Mouse (Mus musculus) kidney, embryonic 16.5 days (tissue): ENCODE results near the gene Selplg. TPM values are rescaled to one million over a fixed set of nuclear protein-coding genes. Genes with fewer than 3 reads are reported as not detected.
"Not testable (repeated sequence)": the region's sequence is repeated elsewhere in the genome, so short reads cannot be mapped to it uniquely, and the experiment has no call there.

ENCODE experiments used
- ATAC-seq: fragments of 200-750 bp; cut with Nextera tagmentation; 2 replicates; pipeline ENCODE4 v1.8.0; 2017; ENCODE audit warnings: moderate TSS enrichment; ENCODE audit not compliant: low FRiP score, low TSS enrichment
- H3K27ac ChIP-seq: fragments of 300-500 bp; sonication (generic); 2 replicates; pipeline ENCODE4 v1.5.1; 2014; ENCODE audit warnings: low read length
- H3K27me3 ChIP-seq: fragments of 300-500 bp; sonication (generic); 2 replicates; pipeline ENCODE4 v1.6.1; 2014; ENCODE audit warnings: low read length, control low read depth, mixed read lengths; ENCODE audit not compliant: insufficient read depth
- H3K36me3 ChIP-seq: fragments of 300-500 bp; sonication (generic); 2 replicates; pipeline ENCODE4 v1.6.1; 2014; ENCODE audit warnings: low read length, control low read depth, mixed read lengths; ENCODE audit not compliant: insufficient read depth
- H3K4me1 ChIP-seq: fragments of 300-500 bp; sonication (generic); 2 replicates; pipeline ENCODE4 v1.6.1; 2014; ENCODE audit warnings: low read length, control low read depth, mixed read lengths; ENCODE audit not compliant: insufficient read depth
- H3K4me2 ChIP-seq: fragments of 300-500 bp; sonication (generic); replicated peaks from 2 replicates; pipeline ENCODE4 v1.6.1; 2014; ENCODE audit warnings: low read depth, low read length
- H3K4me3 ChIP-seq: fragments of 300-500 bp; sonication (generic); 2 replicates; pipeline ENCODE4 v1.5.1; 2014; ENCODE audit warnings: mild to moderate bottlenecking, low read length
- H3K9ac ChIP-seq: fragments of 300-500 bp; sonication (generic); replicated peaks from 2 replicates; pipeline ENCODE4 v1.6.1; 2014; ENCODE audit warnings: low read length
- H3K9me3 ChIP-seq: fragments of 300-500 bp; sonication (generic); 2 replicates; pipeline ENCODE4 v1.6.1; 2016; ENCODE audit warnings: low read length, control low read depth
- WGBS: fragments of 180-500 bp; shearing (Covaris S2); extraction: QIAGEN DNeasy Blood & Tissue Kit; methylation state at CpG from one replicate; pipeline ENCODE4 v1.1.7; 2014; 5-methylcytosine and 5-hydroxymethylcytosine counted together
- polyA plus RNA-seq: library from polyadenylated mRNA; unstranded; fragments of >200 nt; fragmentation: Nextera tagmentation; extraction: Ambion mirVana; gene quantifications from 2 replicates; pipeline ENCODE4 v1.2.1, GENCODE M21; 2015

Selplg gene
- polyA plus RNA-seq, 1 experiment from 2014 or later = 2.4 TPM

DNA sequence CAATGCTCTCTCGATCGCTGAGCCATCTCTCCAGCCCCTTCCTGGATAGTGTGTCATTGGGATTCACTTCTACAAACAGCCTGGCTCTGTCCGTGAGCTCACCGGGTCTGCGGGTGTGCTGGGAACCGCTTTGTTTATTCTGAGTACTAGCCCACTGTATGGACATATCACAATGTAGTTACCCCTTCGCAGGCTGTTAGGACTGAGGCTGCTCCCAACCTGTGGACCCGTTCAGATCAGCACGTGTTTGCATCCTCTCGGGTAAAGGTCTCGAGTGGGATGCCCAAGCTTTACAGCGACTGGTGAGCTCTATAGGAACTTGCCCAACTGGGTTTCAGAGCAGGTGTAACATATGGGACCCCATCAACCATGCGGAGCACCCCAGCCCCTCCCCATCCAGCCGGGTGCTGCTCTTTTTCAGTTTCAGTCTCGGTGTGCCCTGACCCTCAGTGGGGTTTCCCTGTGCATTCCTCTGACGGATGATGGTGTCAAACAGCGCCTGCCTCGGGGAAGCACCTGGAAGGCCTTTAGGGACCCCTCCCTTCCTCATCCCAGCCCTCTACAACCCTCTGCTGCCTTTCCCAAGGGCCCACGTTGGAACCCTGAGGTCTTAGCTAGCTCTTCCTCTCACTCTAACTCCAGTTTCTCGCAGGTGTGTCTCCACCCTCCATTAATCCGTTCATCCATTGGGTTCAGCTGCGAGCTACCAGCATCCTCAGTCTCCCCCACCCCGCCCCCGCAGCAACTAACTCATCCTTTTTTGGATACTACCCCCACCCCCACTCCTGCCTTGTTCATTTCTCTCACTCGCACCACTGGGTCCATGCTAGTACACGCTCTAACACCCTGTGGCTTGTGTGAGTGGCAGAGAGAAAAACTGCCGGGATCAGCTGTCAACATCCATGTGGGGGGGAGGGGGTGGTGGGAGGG is 18.1 kb downstream of the Selplg start:
- Histone ChIP-seq H3K27me3 (no peaks in the 10 kb centered on the region; the same call in 1 of the 2 replicates), H3K9ac (no peak overlapping the region), H3K4me2 (no peak overlapping the region), H3K4me1 (peaks cover 13% of the 10 kb centered on the region), H3K27ac (no peak overlapping the region), H3K9me3 (peaks cover 6% of the 10 kb centered on the region; the same call in 1 of the 2 replicates), H3K4me3 (no peak overlapping the region), H3K36me3 (no peaks in the 10 kb centered on the region)
- 31% methylated on average over 27 of the region's 27 CpGs for WGBS
- ATAC-seq = no peak

DNA sequence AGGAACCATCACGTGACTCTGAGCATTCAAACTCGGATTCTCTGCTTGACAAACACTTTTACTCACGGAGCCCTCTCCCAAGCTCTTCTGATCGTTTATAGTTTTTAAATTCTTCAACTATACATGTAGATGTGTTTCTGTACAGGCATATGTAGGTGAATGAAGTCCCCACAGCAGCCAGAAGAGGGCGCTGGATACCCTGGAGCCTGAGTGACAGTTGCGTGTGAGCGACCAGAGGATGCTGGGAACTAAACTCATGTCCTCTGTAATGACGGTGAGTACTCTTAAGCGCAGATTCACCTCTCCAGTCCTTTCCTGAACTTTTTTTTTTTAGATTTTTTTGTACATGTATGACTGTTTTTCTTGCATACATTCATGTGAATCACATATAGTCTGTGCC is 18.8 kb downstream of the Selplg start:
- no peak overlapping the region for H3K4me2 ChIP-seq
- H3K4me1 ChIP-seq = peaks cover 13% of the 10 kb centered on the region
- no peak overlapping the region for H3K4me3 ChIP-seq
- WGBS = 26% methylated on average over 9 of the region's 9 CpGs
- no peaks in the 10 kb centered on the region; the same call in 1 of the 2 replicates for H3K27me3 ChIP-seq
- H3K9ac ChIP-seq = no peak overlapping the region
- H3K27ac ChIP-seq = no peak overlapping the region
- ATAC-seq = no peak
- no peaks in the 10 kb centered on the region for H3K36me3 ChIP-seq
- peaks cover 6% of the 10 kb centered on the region; the same call in 1 of the 2 replicates for H3K9me3 ChIP-seq

DNA sequence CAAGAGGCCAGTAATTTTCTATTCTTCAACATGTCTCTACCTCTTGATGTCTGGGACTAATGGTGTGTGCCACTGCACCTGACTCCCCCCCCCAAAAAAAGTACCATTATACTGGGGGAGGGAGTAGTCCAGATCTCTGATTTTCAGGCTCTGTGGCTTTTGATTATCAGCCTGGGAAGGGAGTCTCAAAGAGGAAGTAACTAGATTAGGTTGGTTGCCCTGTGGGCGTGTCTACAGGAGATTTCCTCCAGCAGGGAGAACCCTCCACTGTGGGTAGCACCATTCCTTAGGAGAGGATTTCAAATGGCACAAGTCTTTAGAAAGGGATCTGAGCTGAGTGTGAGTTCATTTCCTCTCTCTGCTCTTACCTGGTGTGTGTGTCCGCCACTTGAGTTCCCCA is 19.8 kb downstream of the Selplg start:
- no peak overlapping the region for H3K4me3 ChIP-seq
- ATAC-seq = no peak
- no peak overlapping the region for H3K4me2 ChIP-seq
- 90% methylated on average over 2 of the region's 2 CpGs for WGBS
- H3K36me3 ChIP-seq = no peaks in the 10 kb centered on the region
- no peak overlapping the region for H3K27ac ChIP-seq
- H3K4me1 ChIP-seq = peaks cover 13% of the 10 kb centered on the region
- H3K27me3 ChIP-seq = no peaks in the 10 kb centered on the region; the same call in 1 of the 2 replicates
- H3K9me3 ChIP-seq = peaks cover 6% of the 10 kb centered on the region; the same call in 1 of the 2 replicates
- no peak overlapping the region for H3K9ac ChIP-seq

DNA sequence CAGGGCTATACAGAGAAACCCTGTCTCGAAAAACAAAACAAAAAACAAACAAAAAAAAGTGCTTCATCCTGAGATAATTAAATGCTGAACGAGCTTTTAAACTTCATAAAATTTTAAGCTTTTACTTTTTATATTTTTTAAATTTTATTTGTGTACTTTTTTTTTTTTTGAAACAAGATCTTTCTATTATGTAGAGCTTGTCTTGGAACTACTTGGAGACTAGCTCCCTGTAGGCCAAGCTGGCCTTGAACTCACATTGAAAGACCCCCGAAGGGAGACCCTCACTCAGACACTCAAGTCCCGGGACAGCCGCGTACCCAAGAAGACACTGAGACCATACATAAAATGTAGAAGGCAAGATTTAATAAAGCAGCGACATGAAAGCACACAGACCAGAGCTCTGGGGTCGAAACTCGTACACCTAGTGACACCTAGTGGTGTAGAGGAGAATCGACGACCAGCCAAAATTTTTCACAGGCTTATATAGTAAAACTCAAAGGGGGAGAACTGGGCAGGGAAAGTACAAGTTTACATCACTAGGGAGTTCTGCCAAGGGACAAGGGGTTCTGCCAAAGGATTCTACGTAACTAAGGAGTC is 20.5 kb downstream of the Selplg start:
- not testable (repeated sequence) for H3K9me3 ChIP-seq, ATAC-seq, H3K4me3 ChIP-seq, H3K4me2 ChIP-seq, H3K36me3 ChIP-seq, H3K27ac ChIP-seq, H3K27me3 ChIP-seq, H3K9ac ChIP-seq
- H3K4me1 ChIP-seq = peaks cover 13% of the 10 kb centered on the region
- WGBS = 16% methylated on average over 11 of the region's 12 CpGs

DNA sequence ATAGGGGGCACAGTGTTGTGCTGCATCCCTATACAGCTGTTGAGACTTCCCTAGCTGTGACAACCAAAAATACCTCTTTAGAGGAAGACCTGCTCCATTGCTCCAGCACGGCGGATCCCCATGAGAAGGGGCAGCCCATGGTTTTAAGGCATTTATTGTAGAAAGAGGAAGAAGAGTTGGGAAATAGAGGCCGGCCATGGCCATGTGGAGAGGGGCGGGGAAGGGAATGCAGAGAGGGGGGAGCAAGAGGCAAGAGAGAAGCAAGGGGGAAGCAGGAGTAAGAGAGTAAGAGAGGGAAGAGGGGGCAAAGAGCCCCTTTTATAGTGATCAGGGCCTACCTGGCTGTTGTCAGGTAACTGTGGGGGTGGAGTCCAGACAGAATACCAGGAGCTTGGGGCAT is 22.3 kb downstream of the Selplg start:
- Histone ChIP-seq H3K36me3 (no peaks in the 10 kb centered on the region), H3K27ac (no peak overlapping the region), H3K4me1 (peaks cover 4% of the 10 kb centered on the region; the same call in 1 of the 2 replicates), H3K9me3 (peaks cover 6% of the 10 kb centered on the region; the same call in 1 of the 2 replicates), H3K4me2 (no peak overlapping the region), H3K4me3 (no peak overlapping the region), H3K27me3 (no peaks in the 10 kb centered on the region), H3K9ac (no peak overlapping the region)
- WGBS = 91% methylated on average over 4 of the region's 4 CpGs
- ATAC-seq = no peak

DNA sequence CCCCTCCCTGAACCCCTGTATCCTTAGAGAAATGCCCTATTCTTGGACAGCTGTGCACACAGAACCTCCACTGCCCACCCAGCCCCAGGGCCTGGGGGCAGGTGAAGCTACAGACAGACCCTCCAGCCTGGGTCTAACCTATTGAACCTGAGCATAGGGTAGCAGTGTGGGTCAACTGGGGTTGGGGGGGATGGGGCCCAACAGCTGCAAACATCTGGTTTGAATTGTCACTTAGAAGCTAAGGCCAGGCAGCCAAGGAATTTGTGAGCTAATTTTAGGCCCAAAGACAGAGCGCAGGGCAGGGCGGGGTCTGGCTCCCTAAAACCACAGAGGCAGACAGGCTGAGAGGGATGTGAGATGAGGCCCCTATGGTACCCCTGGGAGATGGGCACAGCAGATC is 24.3 kb downstream of the Selplg start:
- H3K9ac ChIP-seq = 0 out of 2 replicates have a peak overlapping the region, but pooled peaks have one; percentile 2
- ATAC-seq = peak; percentile 26; the same call in 1 of the 2 replicates
- no peak overlapping the region for H3K27ac ChIP-seq
- 68% methylated on average over 2 of the region's 2 CpGs for whole genome bisulfite sequencing
- H3K36me3 ChIP-seq = no peaks in the 10 kb centered on the region
- H3K4me3 ChIP-seq = no peak overlapping the region
- H3K4me2 ChIP-seq = no peak overlapping the region
- H3K4me1 ChIP-seq = no peaks in the 10 kb centered on the region
- no peaks in the 10 kb centered on the region for H3K27me3 ChIP-seq
- peaks cover 6% of the 10 kb centered on the region; the same call in 1 of the 2 replicates for H3K9me3 ChIP-seq

DNA sequence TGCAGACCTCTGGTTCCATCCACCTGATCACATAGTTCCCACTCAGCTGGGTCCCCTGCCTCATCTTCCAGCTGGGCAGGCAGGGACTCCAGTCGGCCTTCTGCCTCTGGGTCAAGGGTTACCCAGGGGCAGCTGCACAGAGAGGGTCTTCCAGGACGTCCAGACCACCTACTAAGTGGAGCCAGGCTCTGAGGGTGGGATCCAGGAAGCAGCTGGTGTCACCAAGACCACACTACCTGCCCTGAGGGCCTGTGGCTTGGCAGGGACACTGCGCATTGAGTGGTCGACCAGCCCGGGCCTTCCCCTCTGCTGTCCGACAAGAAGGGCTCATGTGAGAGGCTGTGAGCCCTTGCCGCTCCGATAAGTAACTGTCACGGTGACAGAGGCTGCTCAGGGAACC is 24.7 kb downstream of the Selplg start:
- 58% methylated on average over 9 of the region's 9 CpGs for WGBS
- ATAC-seq = peak; percentile 35; the same call in 1 of the 2 replicates
- H3K4me3 ChIP-seq = no peak overlapping the region
- H3K27me3 ChIP-seq = no peaks in the 10 kb centered on the region
- H3K9me3 ChIP-seq = peaks cover 6% of the 10 kb centered on the region; the same call in 1 of the 2 replicates
- H3K36me3 ChIP-seq = no peaks in the 10 kb centered on the region
- no peak overlapping the region for H3K4me2 ChIP-seq
- H3K27ac ChIP-seq = no peak overlapping the region
- no peaks in the 10 kb centered on the region for H3K4me1 ChIP-seq
- 0 out of 2 replicates have a peak overlapping the region, but pooled peaks have one; percentile 2 for H3K9ac ChIP-seq

DNA sequence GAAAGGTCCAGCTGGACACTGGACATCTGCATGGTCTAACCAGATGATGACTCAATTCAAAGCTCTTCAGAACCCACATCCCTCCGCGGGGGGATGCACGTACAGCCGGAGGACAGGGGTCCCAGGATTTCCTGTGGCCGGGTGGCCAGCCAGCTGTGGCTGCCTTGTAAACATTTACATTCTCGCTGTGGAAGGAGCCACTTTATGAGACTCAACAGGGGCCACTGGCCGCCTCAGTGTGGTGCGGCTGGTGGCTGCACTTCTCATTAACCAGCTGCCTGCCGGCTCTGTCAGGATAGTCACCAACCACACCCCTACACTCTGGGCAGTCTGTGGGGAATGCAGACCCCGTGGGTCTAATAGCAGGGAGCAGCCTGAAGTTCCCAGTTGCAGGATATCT is 26.0 kb downstream of the Selplg start:
- Histone ChIP-seq H3K36me3 (no peaks in the 10 kb centered on the region), H3K4me1 (no peaks in the 10 kb centered on the region), H3K9me3 (peaks cover 4% of the 10 kb centered on the region; the same call in 1 of the 2 replicates), H3K27ac (no peak overlapping the region), H3K4me3 (no peak overlapping the region), H3K27me3 (no peaks in the 10 kb centered on the region), H3K4me2 (no peak overlapping the region), H3K9ac (no peak overlapping the region)
- 0 out of 2 replicates have a peak, but pooled peaks have one; percentile 43 for ATAC-seq
- WGBS = 20% methylated on average over 10 of the region's 10 CpGs

DNA sequence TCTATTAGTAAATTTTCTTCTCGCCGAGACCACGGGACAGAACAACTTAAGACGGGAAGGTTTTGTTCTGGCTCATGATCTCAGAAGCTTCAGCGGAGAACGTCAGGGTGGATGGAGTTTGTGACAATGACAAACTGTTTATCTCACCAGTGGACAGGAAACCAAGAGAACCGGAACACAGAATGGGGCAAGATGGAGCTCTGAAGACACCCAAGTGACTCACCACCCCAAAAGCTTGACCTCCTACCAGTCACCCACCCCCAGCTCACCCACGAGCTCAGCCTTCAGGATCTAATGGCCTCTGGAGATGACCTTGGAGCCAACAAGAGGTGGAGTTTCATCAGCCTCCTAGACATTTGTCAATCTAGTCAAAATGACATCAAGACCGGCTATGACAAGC is 27.1 kb downstream of the Selplg start:
- H3K4me1 ChIP-seq = peaks cover 6% of the 10 kb centered on the region
- no peaks in the 10 kb centered on the region for H3K36me3 ChIP-seq
- no peaks in the 10 kb centered on the region for H3K9me3 ChIP-seq
- no peak overlapping the region for H3K9ac ChIP-seq
- ATAC-seq = no peak
- H3K4me3 ChIP-seq = no peak overlapping the region
- H3K27ac ChIP-seq = no peak overlapping the region
- H3K4me2 ChIP-seq = no peak overlapping the region
- 86% methylated on average over 9 of the region's 9 CpGs for WGBS
- H3K27me3 ChIP-seq = no peaks in the 10 kb centered on the region
